Mouse (Mus musculus) liver, adult 2 months (tissue): ENCODE results near the gene Lgmn.

Experiments
- CTCF ChIP-seq: fragments of 200-500 bp; IDR thresholded peaks from 2 replicates; pipeline ENCODE4 v1.5.1; 2011; ENCODE audit warnings: low read depth, low read length, control low read depth
- POLR2A ChIP-seq: fragments of 200-500 bp; IDR thresholded peaks from 2 replicates; pipeline ENCODE4 v1.6.1; 2011; ENCODE audit warnings: low read length, control low read depth; ENCODE audit not compliant: insufficient read depth; ENCODE audit errors: extremely low read depth

DNA sequence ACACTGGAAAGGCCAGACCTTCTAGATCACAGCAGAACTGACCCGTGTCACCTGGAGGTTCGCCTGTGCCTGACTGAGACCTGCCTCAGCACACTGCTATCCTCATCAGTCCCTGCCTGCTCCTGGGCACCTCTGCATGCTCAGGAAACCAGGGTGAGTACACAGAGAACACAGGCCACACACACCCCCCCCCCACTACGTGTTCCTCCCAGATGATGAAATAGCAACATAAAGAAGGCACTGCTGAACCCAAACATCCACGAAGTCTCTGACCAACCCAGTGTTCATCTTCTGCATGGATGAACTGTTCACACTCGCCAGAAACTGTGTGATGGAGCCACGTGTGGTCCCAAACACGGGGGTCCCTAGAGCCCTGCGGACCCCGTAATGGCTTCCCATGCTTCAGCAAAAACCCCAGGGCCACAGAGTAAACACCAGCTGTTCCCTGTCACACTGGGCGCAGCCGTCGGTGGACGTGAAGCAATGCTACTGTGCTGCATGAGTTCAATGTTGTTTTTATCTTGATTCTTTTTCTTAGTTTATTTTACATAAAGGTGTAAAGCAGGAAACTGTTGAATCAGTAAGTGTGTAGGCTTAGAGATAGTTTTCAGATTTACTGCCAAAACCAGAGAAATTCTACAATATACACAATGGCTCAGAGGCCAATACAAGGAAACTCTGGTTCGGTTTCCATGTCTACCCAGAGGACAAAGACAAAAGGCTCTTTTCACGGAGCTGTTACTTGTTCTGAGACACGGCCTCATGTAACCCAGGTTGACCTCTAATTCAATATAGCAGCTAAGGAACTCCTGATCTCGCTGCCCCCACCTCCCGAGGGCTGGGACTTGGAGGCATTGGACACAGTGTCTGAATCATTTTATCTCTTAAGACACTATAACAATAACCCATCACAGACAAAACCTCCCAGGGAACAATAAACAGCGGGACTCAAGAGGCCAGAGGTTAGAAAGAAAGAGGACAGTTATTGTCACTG is 43.3 kb downstream of the Lgmn start:
- TF ChIP-seq POLR2A = no peak
- no peak for TF ChIP-seq CTCF
